Mouse (Mus musculus) MEL (cell line): ENCODE measurements at regions not wholly inside any gene's neighbourhood (a gene's known extent, or its start where the extent isn't known, plus 50 kb on each side); places are given as distances from the start of the nearest gene placed in this dataset.

ENCODE experiments used
- DNase-seq: peaks from one replicate; pipeline ENCODE4 v3.0.0; 2011; ENCODE audit warnings: low read depth, low spot score
- H3K27ac ChIP-seq: 2 replicates; pipeline ENCODE4 v1.5.1; 2012; ENCODE audit warnings: low read depth, mild to moderate bottlenecking, control low read depth, low read length, moderate library complexity; ENCODE audit not compliant: control insufficient read depth
- H3K27me3 ChIP-seq, 2 experiments: fragments of 150-350 bp in 1 of 2; sonication (generic) in 1 of 2; 2 replicates each; pipeline ENCODE4 v1.6.1; 2012; ENCODE audit warnings: low read length in 2 of 2, mild to moderate bottlenecking in 2 of 2, improper control_type of control experiment in 1 of 2, moderate library complexity in 1 of 2; ENCODE audit not compliant: insufficient read depth in 2 of 2, control insufficient read depth in 1 of 2
- H3K36me3 ChIP-seq, 2 experiments: 2 replicates each; pipeline ENCODE4 v1.6.1; 2012 to 2014; ENCODE audit warnings: low read length in 2 of 2, improper control_type of control experiment in 1 of 2, inconsistent platforms in 1 of 2, mild to moderate bottlenecking in 1 of 2; ENCODE audit not compliant: insufficient read depth in 2 of 2, control insufficient read depth in 1 of 2
- H3K4me1 ChIP-seq, 2 experiments: fragments of 150-350 bp in 1 of 2; sonication (generic) in 1 of 2; 2 replicates each; pipeline ENCODE4 v1.6.1; 2012; ENCODE audit warnings: low read length in 2 of 2, improper control_type of control experiment in 1 of 2, mild to moderate bottlenecking in 1 of 2; ENCODE audit not compliant: insufficient read depth in 2 of 2, control insufficient read depth in 1 of 2
- H3K4me3 ChIP-seq, 2 experiments: fragments of 150-350 bp in 1 of 2; sonication (generic) in 1 of 2; 2 replicates each; pipeline ENCODE4 v1.5.1; 2012; ENCODE audit warnings: low read depth in 2 of 2, low read length in 2 of 2, mild to moderate bottlenecking in 2 of 2, moderate library complexity in 2 of 2, control low read depth in 1 of 2, improper control_type of control experiment in 1 of 2; ENCODE audit not compliant: control insufficient read depth in 1 of 2, insufficient read depth in 1 of 2
- H3K79me2 ChIP-seq: 2 replicates; pipeline ENCODE4 v1.6.1; 2012; ENCODE audit warnings: mild to moderate bottlenecking, low read length, moderate library complexity; ENCODE audit not compliant: control insufficient read depth, poor library complexity, insufficient read depth
- H3K9ac ChIP-seq: 2 replicates; pipeline ENCODE4 v1.6.1; 2012; ENCODE audit warnings: low read depth, mild to moderate bottlenecking, control low read depth, low read length, moderate library complexity; ENCODE audit not compliant: control insufficient read depth, poor library complexity, severe bottlenecking
- H3K9me3 ChIP-seq: fragments of 150-350 bp; sonication (generic); replicated peaks from 2 replicates; pipeline ENCODE4 v1.6.1; 2012; ENCODE audit warnings: mild to moderate bottlenecking, low read length, improper control_type of control experiment, moderate library complexity; ENCODE audit not compliant: insufficient read depth
- BHLHE40 ChIP-seq: IDR thresholded peaks from 2 replicates; pipeline ENCODE4 v1.6.1; 2012; ENCODE audit warnings: low read depth, mild to moderate bottlenecking, inconsistent platforms, low read length, improper control_type of control experiment, borderline replicate concordance
- CHD2 ChIP-seq: IDR thresholded peaks from 2 replicates; pipeline ENCODE4 v1.6.1; 2011; ENCODE audit warnings: low read length, improper control_type of control experiment
- CTCF ChIP-seq, 3 experiments: IDR thresholded peaks in 2 of 3; conservative IDR thresholded peaks in 1 of 3; 2 replicates each; pipeline ENCODE4 v1.5.1; 2011 to 2012; ENCODE audit warnings: low read length in 3 of 3, low read depth in 2 of 3, mild to moderate bottlenecking in 2 of 3, improper control_type of control experiment in 1 of 3, inconsistent platforms in 1 of 3, mixed read lengths in 1 of 3, moderate library complexity in 1 of 3; ENCODE audit not compliant: control insufficient read depth in 1 of 3, insufficient read depth in 1 of 3, poor library complexity in 1 of 3, severe bottlenecking in 1 of 3
- ELF1 ChIP-seq: IDR thresholded peaks from 2 replicates; pipeline ENCODE4 v1.6.1; 2014; ENCODE audit warnings: low read depth, mild to moderate bottlenecking, inconsistent platforms, low read length, improper control_type of control experiment, moderate library complexity
- EP300 ChIP-seq, 2 experiments: IDR thresholded peaks; 2 replicates each; pipeline ENCODE4 v1.6.1; 2011; ENCODE audit warnings: improper control_type of control experiment in 2 of 2, low read length in 2 of 2, low read depth in 1 of 2, mild to moderate bottlenecking in 1 of 2
- ETS1 ChIP-seq: IDR thresholded peaks from 2 replicates; pipeline ENCODE4 v1.6.1; 2012; ENCODE audit warnings: low read depth, mild to moderate bottlenecking, inconsistent platforms, low read length, improper control_type of control experiment, moderate library complexity
- GABPA ChIP-seq: IDR thresholded peaks from 2 replicates; pipeline ENCODE4 v1.6.1; 2012; ENCODE audit warnings: low read depth, mild to moderate bottlenecking, inconsistent platforms, low read length, improper control_type of control experiment, moderate library complexity
- GATA1 ChIP-seq: IDR thresholded peaks from 2 replicates; pipeline ENCODE4 v1.6.1; 2011; ENCODE audit warnings: low read depth, low read length, improper control_type of control experiment
- JUND ChIP-seq: IDR thresholded peaks from 2 replicates; pipeline ENCODE4 v1.6.1; 2011; ENCODE audit warnings: low read depth, mild to moderate bottlenecking, improper control_type of control experiment, low read length
- MAX ChIP-seq: IDR thresholded peaks from 2 replicates; pipeline ENCODE4 v1.6.1; 2011; ENCODE audit warnings: low read length, improper control_type of control experiment
- MXI1 ChIP-seq: IDR thresholded peaks from 2 replicates; pipeline ENCODE4 v1.6.1; 2011; ENCODE audit warnings: mild to moderate bottlenecking, low read depth, low read length, improper control_type of control experiment
- NELFE ChIP-seq: IDR thresholded peaks from 2 replicates; pipeline ENCODE4 v1.6.1; 2011; ENCODE audit warnings: low read depth, low read length, improper control_type of control experiment
- NRF1 ChIP-seq: IDR thresholded peaks from 2 replicates; pipeline ENCODE4 v1.6.1; 2014; ENCODE audit warnings: low read depth, mild to moderate bottlenecking, inconsistent platforms, low read length, improper control_type of control experiment, moderate library complexity; ENCODE audit not compliant: poor library complexity, insufficient read depth, severe bottlenecking
- POLR2A ChIP-seq, 2 experiments: IDR thresholded peaks; 2 replicates each; pipeline ENCODE4 v1.6.1; 2011 to 2012; ENCODE audit warnings: low read length in 2 of 2, mild to moderate bottlenecking in 2 of 2, control low read depth in 1 of 2, improper control_type of control experiment in 1 of 2, low read depth in 1 of 2, moderate library complexity in 1 of 2; ENCODE audit not compliant: control insufficient read depth in 1 of 2, insufficient read depth in 1 of 2, poor library complexity in 1 of 2
- SMC3 ChIP-seq: IDR thresholded peaks from 2 replicates; pipeline ENCODE4 v1.6.1; 2011; ENCODE audit warnings: low read depth, low read length, improper control_type of control experiment
- TAL1 ChIP-seq: IDR thresholded peaks from 2 replicates; pipeline ENCODE4 v1.6.1; 2012; ENCODE audit warnings: mild to moderate bottlenecking, inconsistent platforms, low read length, moderate library complexity, mixed read lengths
- TBP ChIP-seq: IDR thresholded peaks from 2 replicates; pipeline ENCODE4 v1.8.0; 2011; ENCODE audit warnings: low read depth, low read length, improper control_type of control experiment
- TCF12 ChIP-seq: IDR thresholded peaks from 2 replicates; pipeline ENCODE4 v1.6.1; 2014; ENCODE audit warnings: low read depth, mild to moderate bottlenecking, inconsistent platforms, low read length, improper control_type of control experiment, moderate library complexity
- UBTF ChIP-seq: IDR thresholded peaks from 2 replicates; pipeline ENCODE4 v1.6.1; 2012; ENCODE audit warnings: low read depth, mild to moderate bottlenecking, inconsistent platforms, low read length, improper control_type of control experiment, moderate library complexity, borderline replicate concordance; ENCODE audit not compliant: insufficient read depth
- USF1 ChIP-seq: IDR thresholded peaks from 2 replicates; pipeline ENCODE4 v1.6.1; 2014; ENCODE audit warnings: low read depth, mild to moderate bottlenecking, inconsistent platforms, low read length, improper control_type of control experiment, moderate library complexity
- USF2 ChIP-seq, 2 experiments: IDR thresholded peaks; 2 replicates each; pipeline ENCODE4 v1.6.1; 2011 to 2012; ENCODE audit warnings: improper control_type of control experiment in 2 of 2, low read length in 2 of 2, borderline replicate concordance in 1 of 2, inconsistent platforms in 1 of 2, low read depth in 1 of 2, mild to moderate bottlenecking in 1 of 2; ENCODE audit not compliant: insufficient read depth in 1 of 2
- ZKSCAN1 ChIP-seq: IDR thresholded peaks from 2 replicates; pipeline ENCODE4 v1.6.1; 2012; ENCODE audit warnings: low read depth, mild to moderate bottlenecking, inconsistent platforms, low read length, improper control_type of control experiment, moderate library complexity

DNA sequence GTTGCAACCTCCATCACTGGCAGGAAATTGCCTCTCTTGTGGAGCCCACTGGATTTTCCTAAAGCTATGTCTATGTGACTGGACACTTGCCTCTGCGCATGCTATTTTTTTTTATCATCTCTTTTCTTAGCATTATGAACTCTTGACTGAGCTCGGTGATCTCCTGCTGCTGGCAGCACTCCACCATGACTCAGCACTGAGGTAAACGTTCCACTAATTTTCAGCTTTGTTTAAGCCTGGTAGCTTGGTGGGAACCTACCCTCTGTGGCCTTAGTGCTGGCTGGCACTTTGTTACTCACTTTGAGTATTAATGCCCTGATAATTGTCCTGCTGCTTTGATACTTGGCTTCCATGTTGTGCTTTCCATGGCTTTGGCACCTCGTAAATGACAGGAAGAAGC, 545.8 kb upstream of the Vstm2b start:
- Histone ChIP-seq H3K36me3 (no peaks in the 10 kb centered on the region), H3K9ac (no peak overlapping the region), H3K27me3 (no peaks in the 10 kb centered on the region), H3K9me3 (no peaks in the 10 kb centered on the region), H3K27ac (no peak overlapping the region), H3K4me3 (no peak overlapping the region), H3K4me1 (no peaks in the 10 kb centered on the region), H3K79me2 (no peaks in the 10 kb centered on the region)
- TF ChIP-seq EP300 (IDR thresholded peaks at IDR 0.05; ENCODE audit: low read depth in 1 of 2, low read length in 2 of 2), result no peak
- TF ChIP-seq BHLHE40, result no peak
- no peak for TF ChIP-seq CHD2
- TF ChIP-seq ZKSCAN1, result no peak
- no peak for TF ChIP-seq USF2 (IDR thresholded peaks at IDR 0.05; ENCODE audit: borderline replicate concordance in 1 of 2, insufficient read depth in 1 of 2, low read depth in 1 of 2, low read length in 2 of 2)
- no peak for TF ChIP-seq GABPA
- no peak for DNase-seq

DNA sequence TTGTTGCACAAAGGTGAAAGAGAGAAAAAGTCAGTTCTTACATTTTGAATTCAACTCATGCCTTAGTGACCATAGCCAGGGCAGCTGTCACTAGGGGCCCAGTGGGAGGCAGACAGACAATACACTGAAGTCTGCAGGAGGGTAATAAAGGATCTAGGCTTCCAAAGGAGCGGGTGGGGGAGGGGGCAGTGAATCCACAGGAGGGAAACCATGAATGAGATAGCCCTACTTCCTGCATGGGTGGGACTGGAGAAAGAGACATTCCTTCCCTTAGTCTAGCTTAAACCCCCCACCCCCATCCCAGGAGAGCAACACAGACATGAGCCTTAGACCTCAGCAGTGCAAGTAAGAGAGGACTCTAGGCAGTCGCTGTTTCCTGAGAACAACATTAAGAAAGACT, 535.4 kb upstream of the Vstm2b start:
- no peaks in the 10 kb centered on the region for H3K27me3 ChIP-seq
- H3K9me3 ChIP-seq, result no peaks in the 10 kb centered on the region
- no peak for TF ChIP-seq MXI1
- no peak for TF ChIP-seq GATA1
- no peak for TF ChIP-seq EP300 (IDR thresholded peaks at IDR 0.05; ENCODE audit: low read depth in 1 of 2, low read length in 2 of 2)
- no peak for TF ChIP-seq SMC3
- TF ChIP-seq TAL1, result no peak
- TF ChIP-seq JUND, result no peak
- TF ChIP-seq USF1, result no peak
- TF ChIP-seq TBP, result no peak
- no peak for TF ChIP-seq CTCF (IDR thresholded peaks at IDR 0.05 in 2 of 3, conservative IDR thresholded peaks at IDR 0.05 in 1 of 3; ENCODE audit: control insufficient read depth in 1 of 3, insufficient read depth in 1 of 3, low read depth in 2 of 3, low read length in 3 of 3, poor library complexity in 1 of 3, severe bottlenecking in 1 of 3)
- TF ChIP-seq POLR2A (IDR thresholded peaks at IDR 0.05; ENCODE audit: control insufficient read depth in 1 of 2, insufficient read depth in 1 of 2, low read depth in 1 of 2, low read length in 2 of 2, poor library complexity in 1 of 2), result no peak
- no peak for TF ChIP-seq TCF12
- no peak for TF ChIP-seq UBTF
- no peak for TF ChIP-seq ETS1
- TF ChIP-seq NRF1, result no peak
- no peak for TF ChIP-seq BHLHE40
- no peak for TF ChIP-seq CHD2
- no peak for TF ChIP-seq NELFE
- no peak for TF ChIP-seq GABPA
- no peak for TF ChIP-seq ELF1
- no peak for TF ChIP-seq MAX
- no peaks in the 10 kb centered on the region for H3K36me3 ChIP-seq
- no peak overlapping the region for H3K4me3 ChIP-seq
- no peak overlapping the region for H3K27ac ChIP-seq
- H3K79me2 ChIP-seq, result no peaks in the 10 kb centered on the region
- H3K4me1 ChIP-seq, result no peaks in the 10 kb centered on the region
- DNase-seq, result no peak
- H3K9ac ChIP-seq, result no peak overlapping the region
